Mouse (Mus musculus) C2C12 (cell line): ENCODE data around the gene Faiml. TPM values are rescaled to one million over a fixed set of nuclear protein-coding genes. Genes with fewer than 3 reads are reported as not detected.

Experiments used
- H3K27me3 ChIP-seq: one replicate; pipeline ENCODE4 v1.6.1; 2011; ENCODE audit not compliant: control insufficient read depth, insufficient read depth, insufficient read length
- H3K36me3 ChIP-seq: one replicate; pipeline ENCODE4 v1.6.1; 2011; ENCODE audit not compliant: control insufficient read depth, insufficient read depth
- H3K4me3 ChIP-seq: one replicate; pipeline ENCODE4 v1.5.1; 2011; ENCODE audit warnings: mild to moderate bottlenecking, control low read depth; ENCODE audit not compliant: poor library complexity, insufficient read depth, severe bottlenecking
- H3K79me2 ChIP-seq: one replicate; pipeline ENCODE4 v1.6.1; 2011; ENCODE audit not compliant: control insufficient read depth, insufficient read depth
- H3K79me3 ChIP-seq: one replicate; pipeline ENCODE4 v1.6.1; 2011; ENCODE audit warnings: low read depth, control low read depth
- H3ac ChIP-seq: one replicate; pipeline ENCODE3; 2011; ENCODE audit warnings: low read depth; ENCODE audit not compliant: control insufficient read depth, insufficient read length
- CEBPB ChIP-seq: IDR thresholded peaks from one replicate; pipeline ENCODE4 v1.6.1; 2011; ENCODE audit warnings: low read depth, mild to moderate bottlenecking, control low read depth, moderate library complexity
- CTCF ChIP-seq: IDR thresholded peaks from one replicate; pipeline ENCODE4 v1.5.1; 2011; ENCODE audit not compliant: control insufficient read depth, insufficient read depth, insufficient read length
- FOSL1 ChIP-seq: IDR thresholded peaks from one replicate; pipeline ENCODE4 v1.8.0; 2011; ENCODE audit warnings: mild to moderate bottlenecking, low read length; ENCODE audit not compliant: poor library complexity, insufficient read depth, severe bottlenecking
- MAX ChIP-seq: IDR thresholded peaks from one replicate; pipeline ENCODE4 v1.6.1; 2011; ENCODE audit warnings: mild to moderate bottlenecking, control low read depth
- MYOD1 ChIP-seq: IDR thresholded peaks from one replicate; pipeline ENCODE4 v1.6.1; 2011; ENCODE audit warnings: low read depth; ENCODE audit not compliant: control insufficient read depth, insufficient read length
- MYOG ChIP-seq: IDR thresholded peaks from one replicate; pipeline ENCODE4 v1.6.1; 2011; ENCODE audit not compliant: control insufficient read depth, insufficient read length; ENCODE audit errors: extremely low read depth
- USF1 ChIP-seq: IDR thresholded peaks from one replicate; pipeline ENCODE4 v1.6.1; 2011; ENCODE audit warnings: low read depth, mild to moderate bottlenecking, control low read depth, moderate library complexity
- long read RNA-seq, 2 experiments: library from polyadenylated mRNA; unstranded; transcript quantifications; one replicate each; pipeline ENCODE4 v2.0.0; 2019 to 2020
- polyA plus RNA-seq: library from polyadenylated mRNA; unstranded; fragments of >200 nt; fragmentation: generic; extraction: Trizol; gene quantifications from one replicate; pipeline ENCODE4 v1.2.1, GENCODE M21; 2012; ENCODE audit warnings: missing spikeins

Faiml gene
- polyA plus RNA-seq: not detected
- long read RNA-seq, experiment 1: 0 reads
- long read RNA-seq, experiment 2: 0 reads

GRCm38 (mm10) chr9:99237139-99237538, at the start of gene Faiml:
Gene Faiml, minus strand, starts transcription at chr9:99237239.
- TF ChIP-seq CEBPB: no peak
- no peak for TF ChIP-seq MAX
- TF ChIP-seq MYOD1: no peak
- no peak for TF ChIP-seq USF1
- TF ChIP-seq FOSL1: no peak
- TF ChIP-seq CTCF: no peak
- TF ChIP-seq MYOG: no peak

GRCm38 (mm10) chr9:99258891-99259290, 21.9 kb upstream of the Faiml start:
- Histone ChIP-seq H3K27me3 (no peaks in the 10 kb centered on the region), H3ac (no peak overlapping the region), H3K79me3 (no peaks in the 10 kb centered on the region), H3K4me3 (no peak overlapping the region), H3K36me3 (peaks cover 23% of the 10 kb centered on the region), H3K79me2 (no peaks in the 10 kb centered on the region)
- TF ChIP-seq FOSL1: no peak

More at GRCm38 (mm10) chr9:99237139-99237538, at the start of gene Faiml:
- Histone ChIP-seq H3K36me3 (no peaks in the 10 kb centered on the region), H3ac (no peak within 1 kb of the TSS), H3K27me3 (no peaks in the 10 kb centered on the region), H3K4me3 (no peak within 1 kb of the TSS), H3K79me2 (no peaks in the 10 kb centered on the region), H3K79me3 (no peaks in the 10 kb centered on the region)

- no peaks in the 10 kb centered on the region for H3K79me2 ChIP-seq
- TF ChIP-seq MYOD1 (no peak), MYOG (no peak), CTCF (no peak), USF1 (no peak), FOSL1 (no peak), CEBPB (no peak), MAX (no peak)
- H3ac ChIP-seq: no peak overlapping the region
- H3K4me3 ChIP-seq: no peak overlapping the region
- H3K36me3 ChIP-seq: peaks cover 12% of the 10 kb centered on the region
- no peaks in the 10 kb centered on the region for H3K79me3 ChIP-seq
- no peaks in the 10 kb centered on the region for H3K27me3 ChIP-seq
Measured at GRCm38 (mm10) chr9:99256821-99257220, 19.8 kb upstream of the Faiml start.

GRCm38 (mm10) chr9:99256206-99256605, 19.2 kb upstream of the Faiml start:
- Histone ChIP-seq H3K79me3 (no peaks in the 10 kb centered on the region), H3K4me3 (no peak overlapping the region), H3ac (no peak overlapping the region), H3K36me3 (peaks cover 12% of the 10 kb centered on the region), H3K79me2 (no peaks in the 10 kb centered on the region), H3K27me3 (no peaks in the 10 kb centered on the region)
- TF ChIP-seq USF1: no peak
- TF ChIP-seq FOSL1: no peak
- TF ChIP-seq CEBPB: no peak
- no peak for TF ChIP-seq MYOG

DNA sequence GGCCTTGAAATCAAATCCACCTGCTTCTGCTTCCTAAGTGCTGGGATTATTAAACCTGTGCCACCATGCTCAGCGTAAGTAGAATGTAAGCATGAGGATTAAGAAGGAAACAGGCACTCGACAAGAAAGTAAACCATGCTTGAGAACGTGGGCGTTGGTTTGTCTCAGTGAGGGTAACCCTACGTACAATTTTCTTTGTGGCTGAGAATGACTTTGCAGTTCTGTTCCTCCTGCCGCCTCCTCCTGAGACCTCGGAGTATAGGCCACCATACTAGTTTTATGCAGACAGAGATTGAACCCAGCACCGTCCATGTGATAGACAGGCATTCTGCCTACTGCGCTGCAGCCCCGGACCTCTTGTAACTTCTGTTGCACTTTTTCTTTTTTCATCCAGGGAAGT, 16.8 kb upstream of the Faiml start:
- H3K4me3 ChIP-seq: no peak overlapping the region
- TF ChIP-seq USF1: no peak
- TF ChIP-seq CTCF: no peak
- TF ChIP-seq MYOD1: no peak
- no peak for TF ChIP-seq CEBPB
- TF ChIP-seq FOSL1: no peak
- no peak for TF ChIP-seq MYOG
- TF ChIP-seq MAX: no peak
- no peaks in the 10 kb centered on the region for H3K79me2 ChIP-seq
- H3K36me3 ChIP-seq: peaks cover 12% of the 10 kb centered on the region
- H3K79me3 ChIP-seq: no peaks in the 10 kb centered on the region
- no peak overlapping the region for H3ac ChIP-seq
- H3K27me3 ChIP-seq: no peaks in the 10 kb centered on the region

- H3K27me3 ChIP-seq: no peaks in the 10 kb centered on the region
- no peaks in the 10 kb centered on the region for H3K36me3 ChIP-seq
- H3K79me3 ChIP-seq: no peaks in the 10 kb centered on the region
- no peak overlapping the region for H3ac ChIP-seq
- peaks cover 4% of the 10 kb centered on the region for H3K79me2 ChIP-seq
- TF ChIP-seq MYOD1 (no peak), CEBPB (no peak), USF1 (no peak)
- no peak overlapping the region for H3K4me3 ChIP-seq
Measured at GRCm38 (mm10) chr9:99248906-99249305, 11.9 kb upstream of the Faiml start.
